Mouse (Mus musculus): ENCODE measurements around the gene Skil.

GRCm38 (mm10) chr3:31083507-31084245, 11.2 kb upstream of the Skil start:
- TF ChIP-seq POLR2A (IDR thresholded peaks at IDR 0.05; ENCODE audit: insufficient read length, low read depth) (no peak), MAX (IDR thresholded peaks at IDR 0.05; ENCODE audit: low read depth) (no peak), CEBPB (IDR thresholded peaks at IDR 0.05; ENCODE audit: insufficient read depth, poor library complexity, severe bottlenecking) (no peak), E2F4 (IDR thresholded peaks at IDR 0.05; ENCODE audit: insufficient read depth) (no peak), REST (IDR thresholded peaks at IDR 0.05; ENCODE audit: insufficient read depth, insufficient read length) (no peak), TCF12 (IDR thresholded peaks at IDR 0.05; ENCODE audit: insufficient read depth, poor library complexity, severe bottlenecking) (no peak), TCF3 (IDR thresholded peaks at IDR 0.05; ENCODE audit: insufficient read length, low read depth) (no peak), USF1 (IDR thresholded peaks at IDR 0.05; ENCODE audit: low read depth) (no peak)

All from myocyte (in vitro differentiated cells).